Mouse (Mus musculus) G1E-ER4 (cell line): ENCODE results near the gene Ppm1n. TPM values are rescaled to one million over a fixed set of nuclear protein-coding genes. Genes with fewer than 3 reads are reported as not detected.

Experiments used
- GATA1 ChIP-seq: IDR thresholded peaks from one replicate; pipeline ENCODE4 v1.8.0; 2012; ENCODE audit warnings: low read length, inconsistent platforms
- polyA plus RNA-seq: library from polyadenylated mRNA; stranded (reverse); fragments of >175 nt; gene quantifications from 2 replicates; pipeline ENCODE4 v1.2.3, GENCODE M21; 2012

The Ppm1n gene
- polyA plus RNA-seq, 1 experiment, result not detected

DNA sequence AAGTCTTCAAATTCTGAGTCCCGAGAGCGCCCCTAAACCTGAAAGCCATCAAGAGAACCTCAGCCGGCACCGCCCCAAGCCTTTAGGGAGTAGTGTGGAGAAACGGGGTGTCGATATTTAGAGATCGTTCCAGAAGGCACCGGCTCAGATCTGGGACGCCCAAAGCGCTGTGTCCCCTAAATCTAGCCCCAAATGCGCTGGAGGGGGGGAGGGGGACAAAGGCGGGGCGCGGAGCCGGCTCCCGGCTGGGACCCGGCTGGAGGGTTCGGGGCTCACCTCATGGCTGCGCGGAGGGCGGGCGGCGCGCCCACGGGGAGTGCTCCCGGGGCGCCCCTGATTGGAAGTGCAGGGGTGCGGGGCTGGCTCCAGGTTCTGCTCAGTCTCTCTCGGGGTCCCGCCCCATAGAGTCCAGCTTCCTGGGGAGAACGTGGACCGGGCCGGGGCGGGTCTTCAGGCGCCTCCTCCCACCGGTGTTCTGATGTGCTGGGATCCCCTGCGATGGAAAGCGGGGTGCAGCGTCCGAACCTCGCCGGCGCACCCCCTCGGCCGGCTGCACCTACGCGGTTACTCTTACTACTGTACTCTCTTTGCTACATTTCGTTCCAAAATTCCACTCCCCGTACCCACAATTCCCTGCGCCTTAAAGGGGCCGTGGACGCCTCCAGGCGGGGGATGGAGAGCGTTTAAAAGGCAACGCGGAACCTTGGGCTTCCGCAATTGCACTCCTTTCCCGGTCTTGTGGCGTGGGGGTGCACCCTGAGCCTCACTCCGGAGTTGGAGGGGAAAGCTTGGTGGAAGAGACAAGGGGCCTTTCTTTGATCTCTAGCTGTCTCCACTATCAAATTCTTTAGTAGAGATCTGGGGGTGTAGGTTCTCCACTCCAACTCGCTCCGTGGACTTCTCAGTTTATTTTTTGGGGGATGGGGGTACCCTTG lies 8.4 kb downstream of the Ppm1n start, which contains the start of gene Vasp:
Gene Vasp (minus strand): TSS at position 580 of the 935 bp plus-strand sequence.
- no peak for TF ChIP-seq GATA1

- no peak for TF ChIP-seq GATA1
Measured at GRCm38 (mm10) chr7:19270509-19271237, 9.2 kb downstream of the Ppm1n start.

- TF ChIP-seq GATA1, result no peak
Measured at GRCm38 (mm10) chr7:19269721-19270441, 10.0 kb downstream of the Ppm1n start.

GRCm38 (mm10) chr7:19268993-19269681 lies 10.7 kb downstream of the Ppm1n start:
- TF ChIP-seq GATA1, result no peak

DNA sequence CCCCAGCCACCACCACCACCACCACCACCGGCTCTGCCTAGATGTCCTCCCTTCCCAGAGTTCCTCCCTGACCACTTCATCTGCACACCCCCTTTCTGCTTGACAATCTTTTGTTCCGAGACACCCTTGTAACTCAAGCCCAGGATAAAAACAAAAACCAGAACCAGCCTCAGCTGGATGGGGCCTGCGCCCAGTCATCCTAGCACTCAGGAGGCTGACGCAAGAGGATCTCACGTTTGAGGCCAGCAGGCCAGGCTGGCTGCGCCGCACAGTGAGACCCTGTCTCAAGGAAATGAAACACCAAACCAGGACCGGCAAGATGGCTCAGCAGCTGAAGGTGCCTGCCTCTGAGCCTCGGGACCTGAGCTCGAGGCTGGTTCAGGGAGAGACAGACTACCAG lies 12.8 kb downstream of the Ppm1n start:
- no peak for TF ChIP-seq GATA1

- no peak for TF ChIP-seq GATA1
Measured at GRCm38 (mm10) chr7:19265928-19266822, 13.7 kb downstream of the Ppm1n start.

- no peak for TF ChIP-seq GATA1
Measured at GRCm38 (mm10) chr7:19265147-19265546, 14.7 kb downstream of the Ppm1n start.

DNA sequence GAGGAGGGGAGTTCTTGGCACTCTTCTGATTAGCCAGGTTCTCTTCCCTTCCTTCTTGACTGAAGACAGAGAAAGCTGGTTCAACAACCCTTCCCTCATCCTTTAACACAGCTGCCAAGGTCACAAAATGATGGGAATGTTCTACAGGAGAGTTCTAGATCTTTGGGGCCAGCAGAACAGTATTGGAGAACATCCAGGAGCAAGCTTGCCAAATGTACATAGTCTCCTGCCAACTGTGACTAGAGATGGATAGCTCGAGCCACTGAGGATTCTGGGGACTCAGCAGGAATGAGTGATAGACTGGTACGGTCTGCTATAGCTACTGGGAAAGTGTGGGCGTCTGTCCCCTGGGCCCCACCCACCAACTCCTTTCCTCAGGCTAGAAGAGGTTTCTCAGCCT lies 21.5 kb downstream of the Ppm1n start:
- no peak for TF ChIP-seq GATA1

DNA sequence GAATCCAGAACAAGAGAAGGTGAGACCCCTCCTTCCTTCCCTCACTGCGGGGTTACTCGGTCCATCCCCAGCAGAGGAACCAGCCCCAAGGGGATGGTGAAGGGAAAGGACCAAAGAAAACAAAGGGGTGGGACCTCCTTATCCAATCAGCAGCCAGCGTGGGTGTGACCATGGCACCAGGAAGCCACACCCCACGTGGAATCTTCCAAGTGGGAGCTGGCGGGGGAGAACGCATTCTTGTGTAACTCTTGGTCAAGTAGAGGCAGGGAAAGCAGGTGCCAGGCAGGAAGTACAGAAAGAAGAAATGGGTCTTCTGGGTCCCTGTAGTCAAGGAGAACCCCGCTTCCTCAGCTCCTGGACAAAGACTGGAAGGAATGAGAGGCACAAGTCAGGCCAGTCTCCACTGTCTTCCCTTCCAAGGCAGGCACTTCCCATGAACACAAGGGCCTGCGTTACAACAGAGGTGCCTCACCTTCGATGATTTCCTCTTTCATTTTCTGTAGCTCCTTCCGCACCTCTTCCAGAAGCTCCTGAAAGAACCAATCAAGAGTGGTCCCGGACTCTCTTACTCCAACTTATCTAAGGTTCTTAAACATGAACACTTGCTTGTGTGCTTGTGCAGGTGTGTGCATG lies 22.4 kb downstream of the Ppm1n start:
- no peak for TF ChIP-seq GATA1

- TF ChIP-seq GATA1, result no peak
Measured at GRCm38 (mm10) chr7:19256567-19256966, 23.3 kb downstream of the Ppm1n start.

- no peak for TF ChIP-seq GATA1
Measured at GRCm38 (mm10) chr7:19255395-19255794, 24.5 kb downstream of the Ppm1n start.

DNA sequence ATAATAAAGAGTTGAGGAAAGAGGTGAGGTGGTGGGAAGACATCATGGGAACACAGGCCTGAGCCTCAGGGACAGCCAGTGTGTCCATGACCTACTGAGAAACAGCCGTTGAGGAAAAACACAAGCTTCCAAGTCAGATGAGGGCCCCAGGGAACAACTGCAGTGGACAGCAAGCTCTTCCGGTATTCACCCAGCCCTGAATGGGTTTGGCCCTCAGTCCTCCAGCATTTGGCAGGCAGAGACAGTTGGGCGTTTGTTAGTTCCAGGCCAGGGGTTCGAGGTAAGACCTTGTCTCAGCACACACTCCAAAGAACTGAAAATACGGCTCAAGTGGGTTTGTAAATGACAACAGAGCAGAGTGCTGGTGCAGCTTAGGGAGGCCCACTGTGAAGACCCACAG lies 26.4 kb downstream of the Ppm1n start:
- TF ChIP-seq GATA1, result no peak

- TF ChIP-seq GATA1, result no peak
Measured at GRCm38 (mm10) chr7:19252078-19252477, 27.8 kb downstream of the Ppm1n start.

GRCm38 (mm10) chr7:19247511-19247910 lies 32.4 kb downstream of the Ppm1n start:
- no peak for TF ChIP-seq GATA1
